Mouse (Mus musculus): Measurements from ENCODE around the gene Gm49361.

GRCm38 (mm10) chr14:57736141-57736540 is 9.8 kb downstream of the Gm49361 start:
- TF ChIP-seq CTCF (IDR thresholded peaks at IDR 0.05; ENCODE audit: low read depth, low read length) (no peak), POLR2A (IDR thresholded peaks at IDR 0.05; ENCODE audit: borderline replicate concordance, low read depth, low read length) (no peak)

Measured in bone marrow macrophage, adult 2 months (primary cell).